Mouse (Mus musculus) bone marrow macrophage, adult 2 months (primary cell): ENCODE measurements around the gene Zfyve21.

Experiments
- CTCF ChIP-seq: IDR thresholded peaks from 2 replicates; pipeline ENCODE4 v1.5.1; 2012; ENCODE audit warnings: low read depth, mild to moderate bottlenecking, low read length, moderate library complexity
- POLR2A ChIP-seq: IDR thresholded peaks from 2 replicates; pipeline ENCODE4 v1.6.1; 2012; ENCODE audit warnings: mild to moderate bottlenecking, low read depth, low read length, borderline replicate concordance

- TF ChIP-seq CTCF (no peak), POLR2A (no peak)
Observed at GRCm38 (mm10) chr12:111800459-111801183, 13.3 kb upstream of the Zfyve21 start.
